Mouse (Mus musculus) liver, postnatal 0 days (tissue): Measurements from ENCODE around the gene Ptprc.

ENCODE experiments used
- CTCF ChIP-seq: sonication (generic); IDR thresholded peaks from 2 replicates; pipeline ENCODE4 v1.5.1; 2016; ENCODE audit warnings: antibody characterized with exemption, low read depth
- EP300 ChIP-seq: IDR thresholded peaks from 2 replicates; pipeline ENCODE4 v1.6.1; 2016; ENCODE audit warnings: antibody characterized with exemption, low read depth, mild to moderate bottlenecking

- TF ChIP-seq EP300 (no peak), CTCF (no peak)
Observed at GRCm38 (mm10) chr1:138158236-138158635, 17.3 kb downstream of the Ptprc start.
